Mouse (Mus musculus) ES-Bruce4 (cell line): Measurements from ENCODE around the gene Kmt2d. TPM values are rescaled to one million over a fixed set of nuclear protein-coding genes. Genes with fewer than 3 reads are reported as not detected.

ENCODE experiments used
- H3K27ac ChIP-seq: 2 replicates; pipeline ENCODE4 v1.5.1; 2012; ENCODE audit warnings: low read length, inconsistent platforms; ENCODE audit not compliant: insufficient read depth
- H3K27me3 ChIP-seq: 2 replicates; pipeline ENCODE4 v1.6.1; 2012; ENCODE audit warnings: mild to moderate bottlenecking, low read length, inconsistent platforms; ENCODE audit not compliant: control insufficient read depth, poor library complexity, insufficient read depth, severe bottlenecking
- H3K36me3 ChIP-seq: 2 replicates; pipeline ENCODE4 v1.6.1; 2012; ENCODE audit warnings: inconsistent platforms, mild to moderate bottlenecking, low read length, moderate library complexity; ENCODE audit not compliant: control insufficient read depth, poor library complexity, insufficient read depth, severe bottlenecking
- H3K4me1 ChIP-seq: one replicate; pipeline ENCODE4 v1.8.1; 2011; ENCODE audit warnings: low read length; ENCODE audit not compliant: control insufficient read depth, insufficient read depth
- H3K4me3 ChIP-seq: 2 replicates; pipeline ENCODE4 v1.5.1; 2011; ENCODE audit warnings: low read depth, mild to moderate bottlenecking, low read length
- H3K9ac ChIP-seq: 2 replicates; pipeline ENCODE4 v1.6.1; 2012; ENCODE audit warnings: low read depth, mild to moderate bottlenecking, inconsistent platforms; ENCODE audit not compliant: poor library complexity, severe bottlenecking
- H3K9me3 ChIP-seq: replicated peaks from 2 replicates; pipeline ENCODE4 v1.6.1; 2012; ENCODE audit warnings: mild to moderate bottlenecking, low read length, inconsistent platforms; ENCODE audit not compliant: control insufficient read depth, poor library complexity, insufficient read depth, severe bottlenecking
- CTCF ChIP-seq: IDR thresholded peaks from one replicate; pipeline ENCODE4 v1.8.1; 2011; ENCODE audit warnings: low read depth, low read length
- EP300 ChIP-seq: IDR thresholded peaks from 2 replicates; pipeline ENCODE4 v1.6.1; 2011; ENCODE audit warnings: low read depth, low read length; ENCODE audit not compliant: insufficient read depth
- POLR2A ChIP-seq: IDR thresholded peaks from one replicate; pipeline ENCODE4 v1.8.1; 2011; ENCODE audit warnings: low read length; ENCODE audit not compliant: insufficient read depth
- polyA plus RNA-seq: library from polyadenylated mRNA; stranded (reverse); fragments of >200 nt; gene quantifications from 2 replicates; pipeline ENCODE4 v1.2.4, GENCODE M21; 2011; ENCODE audit warnings: low read depth; ENCODE audit not compliant: missing spikeins, insufficient read depth, insufficient read length

The Kmt2d gene
- polyA plus RNA-seq, 1 experiment: 51.9 TPM

GRCm38 (mm10) chr15:98904692-98905091, 33.7 kb upstream of the Kmt2d start:
- Histone ChIP-seq H3K27ac (no peak overlapping the region), H3K9ac (no peak overlapping the region), H3K9me3 (no peaks in the 10 kb centered on the region), H3K4me1 (no peaks in the 10 kb centered on the region), H3K27me3 (no peaks in the 10 kb centered on the region), H3K36me3 (peaks cover 3% of the 10 kb centered on the region), H3K4me3 (no peak overlapping the region)
- TF ChIP-seq POLR2A (no peak), EP300 (no peak), CTCF (peak; percentile 91)

GRCm38 (mm10) chr15:98902600-98902999, 31.6 kb upstream of the Kmt2d start:
- no peaks in the 10 kb centered on the region for H3K9me3 ChIP-seq
- no peak for TF ChIP-seq POLR2A
- no peak for TF ChIP-seq CTCF
- no peak for TF ChIP-seq EP300
- no peak overlapping the region for H3K9ac ChIP-seq
- H3K27ac ChIP-seq: no peak overlapping the region
- H3K4me1 ChIP-seq: no peaks in the 10 kb centered on the region
- no peak overlapping the region for H3K4me3 ChIP-seq
- peaks cover 3% of the 10 kb centered on the region for H3K36me3 ChIP-seq
- peaks cover 2% of the 10 kb centered on the region; the same call in 1 of the 2 replicates for H3K27me3 ChIP-seq

- Histone ChIP-seq H3K27me3 (peaks cover 2% of the 10 kb centered on the region; the same call in 1 of the 2 replicates), H3K4me3 (no peak overlapping the region), H3K9me3 (no peaks in the 10 kb centered on the region), H3K9ac (no peak overlapping the region), H3K4me1 (no peaks in the 10 kb centered on the region), H3K36me3 (no peaks in the 10 kb centered on the region; the same call in 1 of the 2 replicates), H3K27ac (no peak overlapping the region)
- TF ChIP-seq EP300 (no peak), CTCF (no peak), POLR2A (no peak)
These were observed 30.5 kb upstream of the Kmt2d start for GRCm38 (mm10) chr15:98901530-98901929.

- Histone ChIP-seq H3K27me3 (peaks cover 10% of the 10 kb centered on the region; the same call in 1 of the 2 replicates), H3K4me3 (peak within 1 kb of the TSS; percentile 83), H3K27ac (no peak within 1 kb of the TSS), H3K36me3 (no peaks in the 10 kb centered on the region), H3K9ac (peak within 1 kb of the TSS; percentile 8; the same call in 1 of the 2 replicates), H3K4me1 (no peaks in the 10 kb centered on the region), H3K9me3 (no peaks in the 10 kb centered on the region)
- TF ChIP-seq CTCF (no peak), POLR2A (no peak), EP300 (no peak)
These were observed 27.2 kb upstream of the Kmt2d start, which contains the start of gene Dhh for GRCm38 (mm10) chr15:98897928-98898800. Gene Dhh, minus strand, starts transcription at chr15:98898540.

- Histone ChIP-seq H3K36me3 (no peaks in the 10 kb centered on the region), H3K4me3 (peak overlapping the region; percentile 9; the same call in 1 of the 2 replicates), H3K9ac (0 out of 2 replicates have a peak overlapping the region, but pooled peaks have one; percentile 8), H3K4me1 (peaks cover 3% of the 10 kb centered on the region), H3K27ac (no peak overlapping the region), H3K27me3 (peaks cover 10% of the 10 kb centered on the region; the same call in 1 of the 2 replicates), H3K9me3 (no peaks in the 10 kb centered on the region)
- TF ChIP-seq POLR2A (no peak), EP300 (no peak), CTCF (no peak)
These were observed 26.5 kb upstream of the Kmt2d start for GRCm38 (mm10) chr15:98897495-98897894.
